Mouse (Mus musculus) spleen, adult 2 months (tissue): ENCODE measurements at regions not wholly inside any gene's neighbourhood (a gene's known extent, or its start where the extent isn't known, plus 50 kb on each side); places are given as distances from the start of the nearest gene placed in this dataset.

ENCODE experiments used
- CTCF ChIP-seq: fragments of 200-500 bp; IDR thresholded peaks from 2 replicates; pipeline ENCODE4 v1.5.1; 2011; ENCODE audit warnings: mild to moderate bottlenecking, inconsistent platforms; ENCODE audit not compliant: insufficient read depth, insufficient read length, insufficient replicate concordance; ENCODE audit errors: extremely low read depth
- POLR2A ChIP-seq: fragments of 200-500 bp; IDR thresholded peaks from 2 replicates; pipeline ENCODE4 v1.6.1; 2011; ENCODE audit warnings: low read depth, low read length, inconsistent platforms

DNA sequence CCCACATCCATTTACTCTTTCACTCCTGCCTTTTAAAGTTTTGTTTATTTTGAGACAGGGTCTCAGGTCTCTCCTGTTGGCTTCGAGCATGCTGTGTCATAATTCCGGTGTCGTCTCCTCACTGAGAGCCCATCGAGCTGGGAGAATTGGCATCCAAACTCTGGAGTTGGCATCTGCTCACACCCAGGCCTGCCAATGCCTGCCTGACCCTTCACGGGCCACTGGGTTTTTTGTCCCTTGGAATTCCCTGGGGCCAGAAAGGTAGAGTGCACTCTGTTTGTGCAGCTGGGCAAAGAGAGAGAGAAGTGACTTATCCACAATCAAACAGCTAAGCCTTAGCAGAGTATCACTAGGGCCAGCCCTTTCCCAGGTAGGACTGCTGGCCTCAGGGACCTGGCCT lies 83.6 kb upstream of the Nectin1 start:
- TF ChIP-seq CTCF: no peak
- TF ChIP-seq POLR2A: no peak
